Mouse (Mus musculus) stomach, postnatal 0 days (tissue): ENCODE data around the gene Tesc.

Experiments used
- CTCF ChIP-seq: IDR thresholded peaks from 2 replicates; pipeline ENCODE4 v1.5.1; 2016; ENCODE audit warnings: antibody characterized with exemption, low read depth, mild to moderate bottlenecking, moderate library complexity
- EP300 ChIP-seq: optimal IDR thresholded peaks from 2 replicates; pipeline ENCODE3; 2016; ENCODE audit warnings: antibody characterized with exemption

- TF ChIP-seq CTCF (no peak), EP300 (no peak)
Observed at GRCm38 (mm10) chr5:118030022-118030675, 2.6 kb downstream of the Tesc start.
